Mouse (Mus musculus) lung, embryonic 16.5 days (tissue): ENCODE measurements at regions not wholly inside any gene's neighbourhood (a gene's known extent, or its start where the extent isn't known, plus 50 kb on each side); places are given as distances from the start of the nearest gene placed in this dataset.
A peak's percentile ranks its signal among the peaks of the same experiment; 100 is the strongest.

ENCODE experiments used
- ATAC-seq: fragments of 200-750 bp; cut with Nextera tagmentation; 2 replicates; pipeline ENCODE4 v1.8.0; 2017; ENCODE audit warnings: low read depth, mild to moderate bottlenecking, moderate library complexity
- H3K27ac ChIP-seq: fragments of 300-500 bp; sonication (generic); 2 replicates; pipeline ENCODE4 v1.5.1; 2014; ENCODE audit warnings: mild to moderate bottlenecking, control low read depth, low read length
- H3K27me3 ChIP-seq: fragments of 300-500 bp; sonication (generic); 2 replicates; pipeline ENCODE4 v1.6.1; 2014; ENCODE audit warnings: low read depth, low read length, mixed read lengths; ENCODE audit not compliant: control insufficient read depth, insufficient read depth
- H3K36me3 ChIP-seq: fragments of 300-500 bp; sonication (generic); 2 replicates; pipeline ENCODE4 v1.6.1; 2014; ENCODE audit warnings: low read length; ENCODE audit not compliant: control insufficient read depth, insufficient read depth
- H3K4me1 ChIP-seq: fragments of 300-500 bp; sonication (generic); replicated peaks from 2 replicates; pipeline ENCODE4 v1.6.1; 2014; ENCODE audit warnings: low read length, mixed read lengths; ENCODE audit not compliant: control insufficient read depth, insufficient read depth
- H3K4me2 ChIP-seq: fragments of 300-500 bp; sonication (generic); 2 replicates; pipeline ENCODE4 v1.6.1; 2014; ENCODE audit warnings: low read depth, low read length, control low read depth
- H3K4me3 ChIP-seq: fragments of 300-500 bp; sonication (generic); 2 replicates; pipeline ENCODE4 v1.5.1; 2014; ENCODE audit warnings: mild to moderate bottlenecking, low read length, control low read depth
- H3K9ac ChIP-seq: fragments of 300-500 bp; sonication (generic); 2 replicates; pipeline ENCODE4 v1.6.1; 2014; ENCODE audit warnings: low read length, control low read depth
- H3K9me3 ChIP-seq: fragments of 300-500 bp; sonication (generic); 2 replicates; pipeline ENCODE4 v1.6.1; 2016; ENCODE audit warnings: low read length; ENCODE audit not compliant: control insufficient read depth
- WGBS: fragments of 180-500 bp; shearing (Covaris S2); extraction: QIAGEN DNeasy Blood & Tissue Kit; methylation state at CpG from one replicate; pipeline ENCODE4 v1.1.7; 2014; 5-methylcytosine and 5-hydroxymethylcytosine counted together

- no peaks in the 10 kb centered on the region for H3K27me3 ChIP-seq
- H3K4me3 ChIP-seq: no peak overlapping the region
- ATAC-seq: peak; percentile 23; the same call in 1 of the 2 replicates
- no peaks in the 10 kb centered on the region for H3K36me3 ChIP-seq
- WGBS: 50% methylated on average over 3 of the region's 3 CpGs
- H3K4me2 ChIP-seq: no peak overlapping the region
- H3K4me1 ChIP-seq: peaks cover 4% of the 10 kb centered on the region
- no peak overlapping the region for H3K9ac ChIP-seq
- no peaks in the 10 kb centered on the region for H3K9me3 ChIP-seq
- no peak overlapping the region for H3K27ac ChIP-seq
These were observed 336.3 kb upstream of the Tgfbr2 start for GRCm38 (mm10) chr9:116511450-116511849.

GRCm38 (mm10) chr9:116507756-116508155, 332.6 kb upstream of the Tgfbr2 start:
- no peaks in the 10 kb centered on the region for H3K9me3 ChIP-seq
- H3K4me1 ChIP-seq: peaks cover 4% of the 10 kb centered on the region
- no peak overlapping the region for H3K27ac ChIP-seq
- no peak overlapping the region for H3K4me2 ChIP-seq
- H3K36me3 ChIP-seq: no peaks in the 10 kb centered on the region
- H3K4me3 ChIP-seq: no peak overlapping the region
- 80% methylated on average over 5 of the region's 5 CpGs for WGBS
- ATAC-seq: no peak
- no peak overlapping the region for H3K9ac ChIP-seq
- H3K27me3 ChIP-seq: no peaks in the 10 kb centered on the region

- WGBS: 60% methylated on average over 5 of the region's 5 CpGs
- H3K36me3 ChIP-seq: no peaks in the 10 kb centered on the region
- ATAC-seq: no peak
These were observed 327.7 kb upstream of the Tgfbr2 start for GRCm38 (mm10) chr9:116502831-116503230.

GRCm38 (mm10) chr9:116500951-116501350, 325.8 kb upstream of the Tgfbr2 start:
- no peak overlapping the region for H3K27ac ChIP-seq
- no peak overlapping the region for H3K9ac ChIP-seq
- H3K4me1 ChIP-seq: no peaks in the 10 kb centered on the region
- WGBS: 91% methylated on average over 3 of the region's 3 CpGs
- no peaks in the 10 kb centered on the region for H3K9me3 ChIP-seq
- ATAC-seq: no peak
- no peak overlapping the region for H3K4me2 ChIP-seq
- H3K4me3 ChIP-seq: no peak overlapping the region
- no peaks in the 10 kb centered on the region for H3K27me3 ChIP-seq
- H3K36me3 ChIP-seq: no peaks in the 10 kb centered on the region

More at GRCm38 (mm10) chr9:116502831-116503230, 327.7 kb upstream of the Tgfbr2 start:
- H3K27me3 ChIP-seq: no peaks in the 10 kb centered on the region
- H3K4me3 ChIP-seq: no peak overlapping the region
- no peak overlapping the region for H3K4me2 ChIP-seq
- H3K9me3 ChIP-seq: no peaks in the 10 kb centered on the region
- H3K4me1 ChIP-seq: no peaks in the 10 kb centered on the region
- no peak overlapping the region for H3K27ac ChIP-seq
- H3K9ac ChIP-seq: no peak overlapping the region

GRCm38 (mm10) chr9:116491227-116491626, 316.1 kb upstream of the Tgfbr2 start:
- Histone ChIP-seq H3K36me3 (no peaks in the 10 kb centered on the region), H3K9ac (no peak overlapping the region), H3K4me1 (no peaks in the 10 kb centered on the region), H3K27me3 (no peaks in the 10 kb centered on the region), H3K27ac (no peak overlapping the region), H3K4me2 (no peak overlapping the region), H3K9me3 (0 out of 2 replicates have a peak, but pooled peaks cover 4% of the 10 kb centered on the region), H3K4me3 (no peak overlapping the region)
- ATAC-seq: no peak
- 79% methylated on average over 2 of the region's 2 CpGs for WGBS

- H3K4me3 ChIP-seq: no peak overlapping the region
- H3K9ac ChIP-seq: no peak overlapping the region
- H3K27me3 ChIP-seq: no peaks in the 10 kb centered on the region
- no peak overlapping the region for H3K4me2 ChIP-seq
- ATAC-seq: no peak
- no peak overlapping the region for H3K27ac ChIP-seq
- WGBS: 63% methylated on average over 4 of the region's 4 CpGs
- no peaks in the 10 kb centered on the region for H3K4me1 ChIP-seq
- no peaks in the 10 kb centered on the region for H3K36me3 ChIP-seq
- H3K9me3 ChIP-seq: 0 out of 2 replicates have a peak, but pooled peaks cover 4% of the 10 kb centered on the region
These were observed 314.6 kb upstream of the Tgfbr2 start for GRCm38 (mm10) chr9:116489787-116490186.

GRCm38 (mm10) chr9:116489273-116489672, 314.1 kb upstream of the Tgfbr2 start:
- no peak overlapping the region for H3K4me2 ChIP-seq
- H3K27me3 ChIP-seq: no peaks in the 10 kb centered on the region
- H3K36me3 ChIP-seq: no peaks in the 10 kb centered on the region
- no peak overlapping the region for H3K4me3 ChIP-seq
- H3K27ac ChIP-seq: no peak overlapping the region
- WGBS: 77% methylated on average over 5 of the region's 5 CpGs
- H3K9me3 ChIP-seq: 0 out of 2 replicates have a peak, but pooled peaks cover 4% of the 10 kb centered on the region
- no peak overlapping the region for H3K9ac ChIP-seq
- no peak for ATAC-seq
- H3K4me1 ChIP-seq: no peaks in the 10 kb centered on the region

- H3K9ac ChIP-seq: no peak overlapping the region
- no peak overlapping the region for H3K4me2 ChIP-seq
- no peaks in the 10 kb centered on the region for H3K9me3 ChIP-seq
- no peak for ATAC-seq
- H3K36me3 ChIP-seq: no peaks in the 10 kb centered on the region
- no peak overlapping the region for H3K27ac ChIP-seq
- 67% methylated on average over 3 of the region's 3 CpGs for WGBS
- H3K4me3 ChIP-seq: no peak overlapping the region
- no peaks in the 10 kb centered on the region for H3K4me1 ChIP-seq
- no peaks in the 10 kb centered on the region for H3K27me3 ChIP-seq
These were observed 302.1 kb upstream of the Tgfbr2 start for GRCm38 (mm10) chr9:116477309-116477708.

GRCm38 (mm10) chr9:116475206-116475955, 300.2 kb upstream of the Tgfbr2 start:
- Histone ChIP-seq H3K4me2 (no peak overlapping the region), H3K4me3 (no peak overlapping the region), H3K36me3 (no peaks in the 10 kb centered on the region), H3K4me1 (no peaks in the 10 kb centered on the region), H3K9me3 (no peaks in the 10 kb centered on the region), H3K27me3 (no peaks in the 10 kb centered on the region), H3K27ac (no peak overlapping the region), H3K9ac (no peak overlapping the region)
- WGBS: 78% methylated on average over 12 of the region's 12 CpGs
- ATAC-seq: no peak
